Mouse (Mus musculus) midbrain, embryonic 10.5 days (tissue): ENCODE measurements around the gene Alkbh6. TPM values are rescaled to one million over a fixed set of nuclear protein-coding genes. Genes with fewer than 3 reads are reported as not detected.
A peak's percentile ranks its signal among the peaks of the same experiment; 100 is the strongest.

Source experiments
- DNase-seq: peaks from one replicate; pipeline ENCODE4 v3.0.0-alpha.2; 2017; ENCODE audit warnings: low spot score
- H3K27ac ChIP-seq: fragments of 300-500 bp; sonication (generic); replicated peaks from 2 replicates; pipeline ENCODE4 v1.5.1; 2016; ENCODE audit warnings: mild to moderate bottlenecking
- H3K27me3 ChIP-seq: fragments of 300-500 bp; sonication (generic); 2 replicates; pipeline ENCODE4 v1.6.1; 2016; ENCODE audit warnings: low read depth, mild to moderate bottlenecking; ENCODE audit not compliant: poor library complexity, severe bottlenecking
- H3K36me3 ChIP-seq: fragments of 300-500 bp; sonication (generic); 2 replicates; pipeline ENCODE4 v1.6.1; 2016; ENCODE audit warnings: mild to moderate bottlenecking, moderate library complexity
- H3K4me1 ChIP-seq: fragments of 300-500 bp; sonication (generic); 2 replicates; pipeline ENCODE4 v1.6.1; 2016
- H3K4me3 ChIP-seq: fragments of 300-500 bp; sonication (generic); 2 replicates; pipeline ENCODE4 v1.5.1; 2016; ENCODE audit warnings: mild to moderate bottlenecking, moderate library complexity
- H3K9me3 ChIP-seq: fragments of 300-500 bp; sonication (generic); replicated peaks from 2 replicates; pipeline ENCODE4 v1.6.1; 2016; ENCODE audit warnings: mild to moderate bottlenecking
- WGBS: fragments of 180-500 bp; shearing (Covaris S2); methylation state at CpG from one replicate; pipeline ENCODE4 v1.1.7; 2016; 5-methylcytosine and 5-hydroxymethylcytosine counted together
- polyA plus RNA-seq: library from polyadenylated mRNA; unstranded; fragments of >200 nt; fragmentation: Nextera tagmentation; extraction: Ambion mirVana; gene quantifications from 2 replicates; pipeline ENCODE4 v1.2.1, GENCODE M21; 2016

Gene Alkbh6
- polyA plus RNA-seq, 1 experiment from 2014 or later = 95.4 TPM

DNA sequence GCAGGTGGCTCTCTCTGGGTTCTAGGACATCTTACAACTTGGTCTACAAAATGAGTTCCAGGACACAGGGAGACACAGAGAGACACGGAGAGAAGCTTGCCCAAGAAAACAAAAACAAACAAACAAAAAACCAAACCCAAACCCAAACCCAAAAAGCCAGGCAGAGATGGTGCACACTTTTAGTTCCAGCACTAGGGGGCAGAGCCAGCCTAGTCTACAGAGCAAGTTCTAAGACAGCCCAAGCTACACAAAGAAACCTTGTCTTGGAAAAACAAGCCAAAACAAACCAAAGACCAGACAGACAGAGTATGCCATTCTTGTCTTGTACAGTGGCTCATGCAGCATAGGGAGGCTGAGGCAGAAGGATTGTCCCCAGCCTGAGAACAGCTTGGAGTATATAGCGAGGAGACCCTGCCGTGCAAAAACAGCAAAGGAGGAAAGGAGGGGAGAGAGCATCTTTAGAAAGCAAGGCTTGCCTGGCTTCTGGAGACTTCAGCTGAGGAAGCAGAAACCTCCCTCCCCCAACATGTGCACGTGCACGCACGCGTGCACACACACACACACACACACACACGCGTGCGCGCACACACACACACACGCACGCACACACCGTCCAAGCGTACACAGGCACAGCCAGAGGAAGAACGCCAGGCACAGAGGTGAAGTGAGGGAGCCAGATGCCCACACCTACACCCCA is 2.3 kb upstream of the Alkbh6 start:
- Histone ChIP-seq H3K4me3 (no peak overlapping the region), H3K27ac (no peak overlapping the region), H3K9me3 (no peaks in the 10 kb centered on the region), H3K4me1 (peaks cover 24% of the 10 kb centered on the region), H3K27me3 (no peaks in the 10 kb centered on the region), H3K36me3 (peaks cover 67% of the 10 kb centered on the region)
- WGBS = 91% methylated on average over 16 of the region's 16 CpGs
- no peak for DNase-seq

DNA sequence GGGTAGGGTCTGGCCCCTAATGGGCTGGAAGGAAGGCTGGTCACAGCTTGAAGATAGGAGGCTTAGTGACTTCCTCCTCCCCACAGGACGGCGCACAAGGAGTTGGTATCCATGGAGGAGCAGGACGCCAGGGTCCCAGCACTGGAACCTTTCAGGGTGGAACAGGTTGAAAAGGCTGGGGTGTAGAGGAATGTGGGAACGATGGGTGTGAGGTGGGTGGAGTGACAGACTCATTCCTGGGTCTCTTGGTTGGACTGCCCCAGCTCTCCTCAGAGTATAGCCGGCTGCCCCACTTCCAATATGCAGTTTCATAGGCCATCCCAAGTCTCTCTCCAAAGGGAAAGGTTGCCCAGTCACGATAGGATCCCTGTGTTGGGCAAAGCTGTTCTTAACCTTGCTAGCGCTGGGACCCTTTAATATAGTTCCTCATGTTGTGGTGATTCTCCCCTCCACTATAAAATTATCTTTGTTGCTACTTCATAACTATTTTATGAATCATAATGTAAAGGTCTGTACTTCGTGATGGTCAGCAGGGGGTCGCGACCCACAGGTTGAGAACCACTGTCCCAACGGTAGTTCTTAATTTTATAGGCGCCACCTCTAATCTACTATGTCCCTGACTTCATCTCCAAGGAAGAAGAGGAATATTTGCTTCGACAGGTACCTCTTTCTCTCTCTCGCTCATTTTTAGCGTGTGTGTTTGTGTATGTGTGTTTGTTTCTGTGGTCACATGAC is 1.0 kb downstream of the Alkbh6 start:
- WGBS = 68% methylated on average over 15 of the region's 15 CpGs
- Histone ChIP-seq H3K27me3 (no peaks in the 10 kb centered on the region), H3K9me3 (no peaks in the 10 kb centered on the region), H3K27ac (peak overlapping the region; percentile 62; the same call in 1 of the 2 replicates), H3K36me3 (peaks cover 64% of the 10 kb centered on the region), H3K4me1 (peaks cover 28% of the 10 kb centered on the region), H3K4me3 (peak overlapping the region; percentile 68)
- DNase-seq = no peak

GRCm38 (mm10) chr7:30310136-30310535 is 1.6 kb downstream of the Alkbh6 start:
- Histone ChIP-seq H3K4me3 (no peak overlapping the region), H3K36me3 (peaks cover 61% of the 10 kb centered on the region), H3K27me3 (no peaks in the 10 kb centered on the region), H3K27ac (no peak overlapping the region), H3K9me3 (no peaks in the 10 kb centered on the region), H3K4me1 (peaks cover 34% of the 10 kb centered on the region)
- 90% methylated on average over 12 of the region's 12 CpGs for WGBS
- no peak for DNase-seq

DNA sequence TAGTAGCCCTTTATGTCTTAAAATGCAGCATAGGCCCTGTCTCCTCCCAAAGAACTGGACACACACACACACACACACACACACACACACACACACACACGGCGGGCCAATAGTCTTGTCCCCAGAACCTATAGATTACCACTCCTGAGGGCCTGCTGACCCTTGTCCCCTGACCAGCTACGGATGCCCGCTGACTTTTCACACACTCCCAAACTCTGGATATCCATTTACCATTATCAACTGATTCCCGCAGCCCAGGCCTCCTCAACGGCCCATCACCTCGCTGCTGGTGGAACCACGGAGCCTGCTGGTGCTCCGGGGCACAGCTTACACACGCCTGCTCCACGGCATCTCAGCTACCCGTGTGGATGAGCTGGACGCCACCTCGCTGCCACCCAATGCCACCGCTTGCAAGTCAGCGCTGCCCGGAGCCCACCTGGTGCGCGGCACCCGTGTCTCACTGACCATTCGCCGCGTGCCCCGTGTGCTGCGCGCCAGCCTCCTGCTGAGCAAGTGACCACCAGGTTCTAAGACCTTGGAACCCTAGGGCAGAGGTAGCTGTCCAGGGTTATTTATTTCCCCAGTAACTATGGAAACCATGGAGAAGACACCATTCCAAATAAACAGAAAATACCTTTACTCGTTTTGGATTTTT is 5.3 kb downstream of the Alkbh6 start:
- H3K36me3 ChIP-seq = peaks cover 41% of the 10 kb centered on the region
- no peaks in the 10 kb centered on the region for H3K9me3 ChIP-seq
- DNase-seq = no peak
- H3K27ac ChIP-seq = no peak overlapping the region
- H3K4me3 ChIP-seq = no peak overlapping the region
- no peaks in the 10 kb centered on the region for H3K27me3 ChIP-seq
- WGBS = 47% methylated on average over 27 of the region's 27 CpGs
- H3K4me1 ChIP-seq = peaks cover 27% of the 10 kb centered on the region

DNA sequence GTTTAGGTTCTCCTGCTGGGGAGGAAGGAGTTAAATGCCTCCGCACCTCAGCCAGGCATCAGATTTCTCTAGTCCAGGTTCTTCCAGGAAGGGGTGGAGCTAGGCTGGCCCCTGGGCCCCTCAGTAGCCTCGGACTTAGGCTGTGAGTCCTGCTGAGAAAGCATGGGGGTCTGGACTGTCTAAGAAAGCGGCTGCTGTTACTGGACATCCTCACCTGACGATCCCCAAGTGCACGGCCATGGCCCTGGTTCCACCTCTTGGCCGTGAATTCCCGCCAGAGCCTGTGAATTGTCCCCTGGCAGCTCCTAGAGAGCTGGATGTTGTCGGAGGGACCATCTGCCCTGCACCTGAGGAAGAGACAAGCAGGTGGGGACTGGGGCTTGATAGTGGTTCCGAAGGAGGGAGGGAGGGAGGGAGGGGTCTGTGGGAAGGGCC is 6.2 kb downstream of the Alkbh6 start, which contains the start of gene Syne4:
Gene Syne4, plus strand, starts transcription at position 87 of the 435 bp plus-strand sequence.
- Histone ChIP-seq H3K36me3 (peaks cover 41% of the 10 kb centered on the region), H3K4me3 (peak within 1 kb of the TSS; percentile 45), H3K9me3 (no peaks in the 10 kb centered on the region), H3K4me1 (peaks cover 19% of the 10 kb centered on the region), H3K27ac (peak within 1 kb of the TSS; percentile 39), H3K27me3 (no peaks in the 10 kb centered on the region)
- 1% methylated on average over 9 of the region's 9 CpGs for WGBS
- peak; percentile 21 for DNase-seq

DNA sequence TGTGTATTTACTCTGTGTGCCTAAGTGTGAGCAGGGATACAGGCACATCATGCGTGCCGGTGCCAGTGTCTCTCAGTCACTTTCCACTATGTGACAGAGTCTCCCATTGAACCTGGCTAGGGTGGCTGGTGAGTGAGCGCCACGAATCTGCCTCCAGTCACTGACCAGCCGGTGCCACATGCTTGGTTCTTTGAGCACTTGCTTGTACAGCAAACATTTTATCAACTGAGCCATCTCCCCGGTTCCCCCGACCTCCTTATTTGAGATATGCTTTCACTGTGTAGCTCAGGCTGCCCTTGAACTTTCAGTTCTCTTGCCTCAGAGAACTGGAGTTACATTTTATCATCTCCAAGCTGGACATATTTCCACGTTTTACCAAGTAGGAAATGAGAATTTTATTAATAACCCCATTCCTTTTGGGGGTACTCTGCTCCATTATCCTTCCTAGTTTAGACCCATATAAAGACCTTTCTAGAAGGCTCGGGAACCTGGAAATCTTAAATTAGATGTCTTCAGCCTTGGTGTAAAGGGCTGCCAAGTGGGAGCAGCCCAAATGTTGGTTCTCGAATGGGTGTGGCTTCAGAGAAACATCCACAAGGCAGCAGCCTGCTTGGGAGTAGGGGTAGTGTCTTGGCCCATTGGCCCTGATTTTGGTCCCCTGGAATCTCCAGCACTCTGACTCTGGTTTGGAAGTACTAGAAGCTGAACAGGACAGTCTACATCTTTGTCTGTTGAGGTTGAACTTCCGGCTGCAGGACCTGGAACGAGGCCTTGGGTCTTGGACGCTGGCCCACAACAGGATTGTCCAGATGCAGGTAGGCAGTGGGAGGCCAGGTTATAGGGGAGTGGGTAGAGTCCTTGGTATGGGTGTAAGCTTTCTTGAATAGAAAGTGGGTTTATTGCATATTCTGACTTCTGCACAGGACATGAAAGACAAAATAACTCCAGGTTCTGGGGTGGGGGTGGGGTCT is 7.3 kb downstream of the Alkbh6 start:
- 0 out of 2 replicates have a peak overlapping the region, but pooled peaks have one; percentile 45 for H3K4me3 ChIP-seq
- peaks cover 14% of the 10 kb centered on the region for H3K4me1 ChIP-seq
- H3K27me3 ChIP-seq = no peaks in the 10 kb centered on the region
- WGBS = 79% methylated on average over 13 of the region's 13 CpGs
- DNase-seq = no peak
- H3K36me3 ChIP-seq = peaks cover 33% of the 10 kb centered on the region
- no peaks in the 10 kb centered on the region for H3K9me3 ChIP-seq
- no peak overlapping the region for H3K27ac ChIP-seq

- Histone ChIP-seq H3K4me1 (peaks cover 28% of the 10 kb centered on the region), H3K9me3 (no peaks in the 10 kb centered on the region), H3K36me3 (peaks cover 12% of the 10 kb centered on the region), H3K27ac (no peak overlapping the region), H3K4me3 (no peak overlapping the region), H3K27me3 (no peaks in the 10 kb centered on the region)
- DNase-seq = no peak
- 90% methylated on average over 3 of the region's 3 CpGs for WGBS
These were observed 9.6 kb downstream of the Alkbh6 start for GRCm38 (mm10) chr7:30318142-30318541.

DNA sequence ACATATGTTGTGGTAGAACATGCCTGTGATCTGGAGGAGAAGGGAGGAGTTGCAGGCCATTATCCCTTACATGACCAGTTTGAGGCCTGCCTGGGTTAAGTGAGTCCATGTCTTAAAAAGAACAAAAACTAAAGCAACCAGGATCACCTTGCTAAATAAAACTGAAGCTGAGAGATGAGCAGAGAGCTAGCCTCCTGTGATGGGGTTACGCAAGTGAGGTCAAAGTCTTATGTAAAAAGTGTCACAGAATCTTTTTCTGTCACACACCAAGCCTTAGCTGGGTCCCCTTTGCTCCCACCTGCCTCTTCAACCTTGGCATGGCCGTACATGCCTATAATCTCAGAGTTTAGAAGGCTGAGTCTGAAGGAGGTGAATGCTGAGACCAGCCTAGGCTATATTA is 12.4 kb downstream of the Alkbh6 start:
- no peaks in the 10 kb centered on the region for H3K9me3 ChIP-seq
- H3K4me1 ChIP-seq = peaks cover 18% of the 10 kb centered on the region
- H3K36me3 ChIP-seq = peaks cover 3% of the 10 kb centered on the region; the same call in 1 of the 2 replicates
- peak overlapping the region; percentile 77 for H3K4me3 ChIP-seq
- H3K27ac ChIP-seq = no peak overlapping the region
- H3K27me3 ChIP-seq = no peaks in the 10 kb centered on the region
- 84% methylated on average over 2 of the region's 2 CpGs for WGBS
- no peak for DNase-seq

GRCm38 (mm10) chr7:30321539-30322284 is 13.2 kb downstream of the Alkbh6 start, which contains the start of gene E130208F15Rik:
Gene E130208F15Rik (plus strand): TSS chr7:30321740.
- Histone ChIP-seq H3K4me1 (peaks cover 18% of the 10 kb centered on the region), H3K27ac (peak within 1 kb of the TSS; percentile 88), H3K27me3 (no peaks in the 10 kb centered on the region), H3K36me3 (peaks cover 2% of the 10 kb centered on the region; the same call in 1 of the 2 replicates), H3K4me3 (peak within 1 kb of the TSS; percentile 77), H3K9me3 (no peaks in the 10 kb centered on the region)
- peak; percentile 52 for DNase-seq
- WGBS = under 1% methylated on average over 63 of the region's 63 CpGs

GRCm38 (mm10) chr7:30322285-30322667 is 13.8 kb downstream of the Alkbh6 start:
- H3K4me1 ChIP-seq = peaks cover 20% of the 10 kb centered on the region
- H3K4me3 ChIP-seq = peak overlapping the region; percentile 77
- H3K9me3 ChIP-seq = no peaks in the 10 kb centered on the region
- no peaks in the 10 kb centered on the region for H3K36me3 ChIP-seq
- H3K27ac ChIP-seq = peak overlapping the region; percentile 88
- 0 out of 2 replicates have a peak, but pooled peaks cover 3% of the 10 kb centered on the region for H3K27me3 ChIP-seq
- peak; percentile 96 for DNase-seq
- WGBS = 0% methylated on average over 20 of the region's 20 CpGs

DNA sequence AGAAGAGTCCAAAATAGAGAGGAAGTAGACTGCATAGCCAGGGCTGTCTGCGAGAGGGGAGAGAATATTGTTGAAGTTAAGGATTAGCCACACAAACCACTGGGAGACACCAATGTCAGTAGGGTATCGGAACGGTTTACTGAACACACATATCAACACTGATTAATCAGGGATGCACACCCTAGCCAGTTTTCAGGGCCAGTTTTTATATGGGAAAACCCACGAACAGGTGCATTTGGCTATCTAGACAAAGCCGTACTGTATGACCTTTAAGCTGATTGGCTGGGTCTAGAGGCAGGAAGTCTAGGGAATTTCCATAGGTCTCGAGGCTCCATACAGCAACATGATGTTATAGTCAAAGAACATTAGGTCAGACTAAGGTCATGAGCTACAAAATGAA is 14.3 kb downstream of the Alkbh6 start:
- 0 out of 2 replicates have a peak, but pooled peaks cover 5% of the 10 kb centered on the region for H3K27me3 ChIP-seq
- peaks cover 21% of the 10 kb centered on the region for H3K4me1 ChIP-seq
- no peaks in the 10 kb centered on the region for H3K9me3 ChIP-seq
- 44% methylated on average over 6 of the region's 6 CpGs for WGBS
- H3K27ac ChIP-seq = peak overlapping the region; percentile 88
- peak overlapping the region; percentile 77 for H3K4me3 ChIP-seq
- DNase-seq = no peak
- H3K36me3 ChIP-seq = no peaks in the 10 kb centered on the region
